Mouse (Mus musculus) liver, postnatal 0 days (tissue): ENCODE data around the gene Rfxank. TPM values are rescaled to one million over a fixed set of nuclear protein-coding genes. Genes with fewer than 3 reads are reported as not detected.

Experiments used
- ATAC-seq: fragments of 200-750 bp; cut with Nextera tagmentation; 2 replicates; pipeline ENCODE4 v1.8.0; 2017; ENCODE audit warnings: mild to moderate bottlenecking, moderate library complexity
- DNase-seq: peaks from one replicate; pipeline ENCODE4 v3.0.0-alpha.2; 2016
- H3K27ac ChIP-seq: fragments of 300-500 bp; sonication (generic); 2 replicates; pipeline ENCODE4 v1.5.1; 2014; ENCODE audit warnings: antibody characterized with exemption, moderate library complexity, mild to moderate bottlenecking, low read depth
- H3K27me3 ChIP-seq: fragments of 300-500 bp; sonication (generic); 2 replicates; pipeline ENCODE4 v1.6.1; 2014; ENCODE audit warnings: low read length, control low read depth, mixed read lengths; ENCODE audit not compliant: insufficient read depth
- H3K36me3 ChIP-seq: fragments of 300-500 bp; sonication (generic); replicated peaks from 2 replicates; pipeline ENCODE4 v1.6.1; 2014; ENCODE audit warnings: mild to moderate bottlenecking, control low read depth, low read length, moderate library complexity, mixed read lengths; ENCODE audit not compliant: insufficient read depth
- H3K4me1 ChIP-seq: fragments of 300-500 bp; sonication (generic); 2 replicates; pipeline ENCODE4 v1.6.1; 2014; ENCODE audit warnings: antibody characterized with exemption, mild to moderate bottlenecking, control low read depth; ENCODE audit not compliant: insufficient read depth
- H3K4me2 ChIP-seq: fragments of 300-500 bp; sonication (generic); 2 replicates; pipeline ENCODE4 v1.6.1; 2014; ENCODE audit warnings: low read depth, mild to moderate bottlenecking, low read length, moderate library complexity, mixed read lengths
- H3K4me3 ChIP-seq: fragments of 300-500 bp; sonication (generic); 2 replicates; pipeline ENCODE4 v1.5.1; 2014; ENCODE audit warnings: low read depth, low read length
- H3K9ac ChIP-seq: fragments of 300-500 bp; sonication (generic); replicated peaks from 2 replicates; pipeline ENCODE4 v1.6.1; 2014; ENCODE audit warnings: mild to moderate bottlenecking, moderate library complexity
- H3K9me3 ChIP-seq: fragments of 300-500 bp; sonication (generic); 2 replicates; pipeline ENCODE4 v1.6.1; 2016; ENCODE audit warnings: mild to moderate bottlenecking, control low read depth, low read length, mixed read lengths
- CTCF ChIP-seq: sonication (generic); IDR thresholded peaks from 2 replicates; pipeline ENCODE4 v1.5.1; 2016; ENCODE audit warnings: antibody characterized with exemption, low read depth
- EP300 ChIP-seq: IDR thresholded peaks from 2 replicates; pipeline ENCODE4 v1.6.1; 2016; ENCODE audit warnings: antibody characterized with exemption, low read depth, mild to moderate bottlenecking
- WGBS: fragments of 180-500 bp; shearing (Covaris S2); extraction: QIAGEN DNeasy Blood & Tissue Kit; methylation state at CpG from one replicate; pipeline ENCODE4 v1.1.7; 2014; ENCODE audit not compliant: insufficient replicate concordance; 5-methylcytosine and 5-hydroxymethylcytosine counted together
- polyA plus RNA-seq: library from polyadenylated mRNA; unstranded; fragments of >200 nt; fragmentation: Nextera tagmentation; extraction: Ambion mirVana; gene quantifications from 2 replicates; pipeline ENCODE4 v1.2.1, GENCODE M21; 2015

The Rfxank gene
- polyA plus RNA-seq, 1 experiment from 2014 or later = 3.6 TPM

- no peak for DNase-seq
- H3K9me3 ChIP-seq = no peaks in the 10 kb centered on the region
- no peak for ATAC-seq
- H3K4me1 ChIP-seq = peaks cover 26% of the 10 kb centered on the region
- TF ChIP-seq CTCF = no peak
- TF ChIP-seq EP300 = no peak
- H3K36me3 ChIP-seq = peaks cover 14% of the 10 kb centered on the region
- H3K4me2 ChIP-seq = no peak overlapping the region
- 81% methylated on average over 4 of the region's 4 CpGs for WGBS
- no peak overlapping the region for H3K27ac ChIP-seq
- no peak overlapping the region for H3K4me3 ChIP-seq
- H3K27me3 ChIP-seq = no peaks in the 10 kb centered on the region
- H3K9ac ChIP-seq = no peak overlapping the region
Observed at GRCm38 (mm10) chr8:70136591-70136990, 2.4 kb downstream of the Rfxank start.

DNA sequence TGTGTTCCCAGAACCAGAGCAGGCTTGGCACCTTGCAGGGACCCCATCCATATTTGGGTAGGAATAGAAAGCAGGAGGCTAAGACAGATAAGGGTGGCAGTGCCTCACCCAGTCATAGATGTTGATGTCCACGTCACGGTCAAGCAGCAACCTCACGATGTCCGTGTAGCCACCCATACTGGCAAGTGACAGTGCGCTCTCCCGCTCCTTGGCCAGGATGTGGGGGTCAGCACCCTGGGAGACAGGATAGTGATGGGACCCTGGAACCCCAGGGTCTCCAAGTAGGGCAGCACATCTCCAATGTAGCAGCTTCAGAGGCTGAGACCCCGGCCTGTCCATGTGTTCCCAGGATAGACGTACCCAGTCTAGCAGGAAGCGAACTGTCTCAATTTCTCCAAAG lies 4.0 kb downstream of the Rfxank start:
- Histone ChIP-seq H3K36me3 (peaks cover 14% of the 10 kb centered on the region), H3K27ac (no peak overlapping the region), H3K9me3 (no peaks in the 10 kb centered on the region), H3K27me3 (no peaks in the 10 kb centered on the region), H3K9ac (no peak overlapping the region), H3K4me3 (no peak overlapping the region), H3K4me1 (peaks cover 19% of the 10 kb centered on the region), H3K4me2 (no peak overlapping the region)
- 88% methylated on average over 9 of the region's 9 CpGs for WGBS
- TF ChIP-seq CTCF (no peak), EP300 (no peak)
- DNase-seq (no peak), ATAC-seq (no peak)

GRCm38 (mm10) chr8:70134086-70134485 lies 4.9 kb downstream of the Rfxank start:
- TF ChIP-seq CTCF (no peak), EP300 (no peak)
- Histone ChIP-seq H3K9me3 (no peaks in the 10 kb centered on the region), H3K4me2 (no peak overlapping the region), H3K4me3 (no peak overlapping the region), H3K4me1 (peaks cover 27% of the 10 kb centered on the region), H3K27ac (no peak overlapping the region), H3K27me3 (no peaks in the 10 kb centered on the region), H3K36me3 (peaks cover 14% of the 10 kb centered on the region), H3K9ac (no peak overlapping the region)
- DNase-seq (no peak), ATAC-seq (no peak)
- 85% methylated on average over 5 of the region's 5 CpGs for WGBS

DNA sequence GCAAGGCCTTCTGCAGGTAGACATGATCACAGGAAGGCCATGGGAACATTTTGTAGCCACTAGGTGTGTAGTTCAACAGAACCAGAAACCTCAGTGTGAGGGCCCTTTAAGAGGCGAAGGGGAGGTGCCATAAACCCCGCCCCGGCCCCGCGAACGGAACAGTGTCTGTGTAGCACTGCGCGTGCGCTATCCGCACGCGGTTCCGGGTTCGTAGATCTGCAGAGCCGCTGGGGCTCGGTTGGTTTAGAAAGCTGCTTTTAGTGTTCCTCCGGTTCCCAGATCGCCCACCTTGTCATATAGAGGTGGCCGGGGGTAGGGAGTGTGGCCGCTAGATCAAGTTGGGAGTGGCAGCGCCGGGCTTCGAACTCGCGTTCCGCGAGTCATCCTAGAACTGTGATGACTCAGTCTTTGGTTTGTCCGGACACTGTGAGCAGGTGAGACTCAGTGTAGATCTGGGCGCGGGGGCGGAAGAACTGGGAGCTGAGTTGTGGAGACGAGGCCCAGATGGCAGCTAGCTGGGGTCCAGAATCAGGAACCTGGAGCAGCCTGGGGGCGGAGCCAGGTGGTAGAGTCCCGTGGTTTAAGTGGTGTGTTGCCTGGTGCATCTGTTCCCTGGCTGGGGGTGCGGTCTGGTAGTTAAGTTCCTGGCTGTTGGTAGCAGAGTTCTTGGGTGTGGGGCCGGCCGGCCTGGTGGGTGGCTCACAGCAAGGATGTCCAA lies 7.6 kb downstream of the Rfxank start, which contains the start of gene Nr2c2ap:
TSS of gene Nr2c2ap (plus strand) at position 168 of the 718 bp plus-strand sequence.
- peaks cover 14% of the 10 kb centered on the region for H3K36me3 ChIP-seq
- no peaks in the 10 kb centered on the region for H3K9me3 ChIP-seq
- no peak for TF ChIP-seq EP300
- under 1% methylated on average over 37 of the region's 37 CpGs for WGBS
- peaks cover 17% of the 10 kb centered on the region for H3K4me1 ChIP-seq
- DNase-seq (peak; percentile 91), ATAC-seq (peak; percentile 90)
- peak within 1 kb of the TSS; percentile 81 for H3K4me2 ChIP-seq
- peak within 1 kb of the TSS; percentile 68 for H3K27ac ChIP-seq
- H3K4me3 ChIP-seq = peak within 1 kb of the TSS; percentile 71
- H3K9ac ChIP-seq = peak within 1 kb of the TSS; percentile 75
- H3K27me3 ChIP-seq = no peaks in the 10 kb centered on the region

GRCm38 (mm10) chr8:70130066-70130465 lies 8.9 kb downstream of the Rfxank start:
- Histone ChIP-seq H3K27me3 (no peaks in the 10 kb centered on the region), H3K27ac (0 out of 2 replicates have a peak overlapping the region, but pooled peaks have one; percentile 29), H3K9me3 (no peaks in the 10 kb centered on the region), H3K4me3 (no peak overlapping the region), H3K36me3 (peaks cover 7% of the 10 kb centered on the region), H3K9ac (no peak overlapping the region), H3K4me2 (no peak overlapping the region), H3K4me1 (peaks cover 17% of the 10 kb centered on the region)
- ATAC-seq (no peak), DNase-seq (no peak)
- WGBS = 84% methylated on average over 3 of the region's 3 CpGs
- TF ChIP-seq CTCF = no peak
- no peak for TF ChIP-seq EP300

DNA sequence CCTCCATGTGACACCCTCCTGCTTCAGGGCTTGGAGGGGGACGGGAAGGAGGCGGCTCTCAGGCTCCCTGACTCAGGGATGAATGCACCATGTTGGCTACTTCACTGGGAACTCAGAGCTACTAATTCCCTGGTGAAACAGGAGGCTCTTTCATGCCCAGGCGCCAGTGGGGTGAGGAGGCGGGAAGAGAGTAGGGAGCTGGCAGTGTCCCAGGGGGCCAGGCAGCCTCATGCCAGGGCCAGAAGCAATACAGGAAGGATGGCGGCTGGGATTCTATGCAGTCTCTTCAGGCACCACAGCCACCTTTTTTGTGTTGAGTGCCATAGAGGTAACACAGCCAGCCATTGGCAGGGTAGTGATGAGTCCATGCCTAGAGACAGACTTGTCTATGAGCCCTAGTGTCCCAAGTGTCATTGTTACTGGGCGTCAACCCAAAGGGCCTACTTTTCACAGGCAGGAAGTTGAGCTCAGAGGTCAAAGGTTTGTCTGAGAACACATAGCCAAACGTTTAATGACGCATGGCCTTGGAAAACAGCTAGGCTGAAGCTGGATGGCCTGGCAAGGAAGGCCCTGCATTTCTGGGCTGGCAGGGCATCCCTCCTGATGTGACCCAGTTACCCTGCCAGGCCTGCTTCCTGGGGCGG lies 9.5 kb downstream of the Rfxank start:
- Histone ChIP-seq H3K4me2 (no peak overlapping the region), H3K27me3 (no peaks in the 10 kb centered on the region), H3K9me3 (no peaks in the 10 kb centered on the region), H3K27ac (peak overlapping the region; percentile 34), H3K4me1 (peaks cover 17% of the 10 kb centered on the region), H3K9ac (no peak overlapping the region), H3K36me3 (peaks cover 6% of the 10 kb centered on the region), H3K4me3 (no peak overlapping the region)
- no peak for TF ChIP-seq CTCF
- no peak for TF ChIP-seq EP300
- DNase-seq (no peak), ATAC-seq (peak; percentile 43)
- WGBS = 71% methylated on average over 9 of the region's 9 CpGs
